Mouse (Mus musculus) olfactory bulb, adult 2 months (tissue): ENCODE data around the gene Sccpdh.

Experiments
- CTCF ChIP-seq: fragments of 200-500 bp; IDR thresholded peaks from 2 replicates; pipeline ENCODE4 v1.5.1; 2012; ENCODE audit warnings: low read depth, mild to moderate bottlenecking, low read length, moderate library complexity; ENCODE audit not compliant: insufficient read depth
- POLR2A ChIP-seq: fragments of 200-500 bp; IDR thresholded peaks from 2 replicates; pipeline ENCODE4 v1.6.1; 2012; ENCODE audit warnings: mild to moderate bottlenecking, low read depth, low read length, moderate library complexity; ENCODE audit not compliant: insufficient read depth

DNA sequence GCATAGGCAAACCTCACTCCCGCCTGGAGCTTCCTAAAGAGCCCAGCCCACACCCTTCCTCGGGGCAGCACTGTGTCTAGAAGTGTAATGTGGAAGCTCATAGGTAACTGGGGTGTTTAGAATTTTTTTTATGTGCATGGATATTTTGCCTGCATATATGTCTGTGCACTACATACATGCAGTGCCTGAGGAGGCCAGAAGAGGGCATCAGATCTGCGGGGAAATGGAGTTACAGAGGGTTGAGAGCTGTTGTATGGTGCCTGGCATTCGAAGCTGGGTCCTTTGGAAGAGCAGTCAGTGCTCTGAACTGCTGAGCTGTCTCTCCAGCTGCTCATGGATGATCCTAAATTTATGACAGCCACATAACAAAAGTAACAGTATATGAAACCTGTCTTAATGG, 44.4 kb upstream of the Sccpdh start:
- TF ChIP-seq CTCF (0 out of 2 replicates have a peak, but pooled peaks have one; percentile 8), POLR2A (no peak)
